Mouse (Mus musculus) midbrain, embryonic 11.5 days (tissue): ENCODE measurements around the gene Dbr1. TPM values are rescaled to one million over a fixed set of nuclear protein-coding genes. Genes with fewer than 3 reads are reported as not detected.

ENCODE experiments used
- ATAC-seq: fragments of 200-750 bp; cut with Nextera tagmentation; 2 replicates; pipeline ENCODE4 v1.8.0; 2017; ENCODE audit warnings: moderate TSS enrichment, moderate library complexity; ENCODE audit not compliant: low FRiP score
- DNase-seq: peaks from one replicate; pipeline ENCODE4 v3.0.0; 2015; ENCODE audit warnings: low spot score; ENCODE audit errors: missing footprints
- H3K27ac ChIP-seq: fragments of 300-500 bp; sonication (generic); 2 replicates; pipeline ENCODE4 v1.5.1; 2014; ENCODE audit warnings: low read depth, low read length
- H3K27me3 ChIP-seq: fragments of 300-500 bp; sonication (generic); 2 replicates; pipeline ENCODE4 v1.6.1; 2014; ENCODE audit warnings: mild to moderate bottlenecking, low read length, moderate library complexity, mixed read lengths; ENCODE audit not compliant: control insufficient read depth, insufficient read depth
- H3K36me3 ChIP-seq: fragments of 300-500 bp; sonication (generic); 2 replicates; pipeline ENCODE4 v1.6.1; 2014; ENCODE audit warnings: mild to moderate bottlenecking, low read length, moderate library complexity, mixed read lengths; ENCODE audit not compliant: control insufficient read depth, insufficient read depth
- H3K4me1 ChIP-seq: fragments of 300-500 bp; sonication (generic); 2 replicates; pipeline ENCODE4 v1.6.1; 2014; ENCODE audit warnings: low read length; ENCODE audit not compliant: control insufficient read depth, insufficient read depth
- H3K4me2 ChIP-seq: fragments of 300-500 bp; sonication (generic); 2 replicates; pipeline ENCODE4 v1.6.1; 2014; ENCODE audit warnings: mild to moderate bottlenecking, moderate library complexity
- H3K4me3 ChIP-seq: fragments of 300-500 bp; sonication (generic); 2 replicates; pipeline ENCODE4 v1.5.1; 2014; ENCODE audit warnings: low read depth, low read length
- H3K9ac ChIP-seq: fragments of 300-500 bp; sonication (generic); 2 replicates; pipeline ENCODE4 v1.6.1; 2014; ENCODE audit warnings: low read length
- H3K9me3 ChIP-seq: fragments of 300-500 bp; sonication (generic); 2 replicates; pipeline ENCODE4 v1.6.1; 2016; ENCODE audit warnings: low read length; ENCODE audit not compliant: control insufficient read depth
- WGBS: fragments of 180-500 bp; shearing (Covaris S2); extraction: QIAGEN DNeasy Blood & Tissue Kit; methylation state at CpG from one replicate; pipeline ENCODE4 v1.1.7; 2014; 5-methylcytosine and 5-hydroxymethylcytosine counted together
- polyA plus RNA-seq: library from polyadenylated mRNA; unstranded; fragments of >200 nt; fragmentation: Nextera tagmentation; extraction: Ambion mirVana; gene quantifications from 2 replicates; pipeline ENCODE4 v1.2.1, GENCODE M21; 2014

The Dbr1 gene
- polyA plus RNA-seq, 1 experiment from 2014 or later: 30.0 TPM

GRCm38 (mm10) chr9:99558824-99559556 lies 16.6 kb upstream of the Dbr1 start:
- Histone ChIP-seq H3K9me3 (no peaks in the 10 kb centered on the region), H3K4me2 (no peak overlapping the region), H3K27me3 (no peaks in the 10 kb centered on the region), H3K9ac (no peak overlapping the region), H3K4me3 (no peak overlapping the region), H3K27ac (no peak overlapping the region), H3K36me3 (no peaks in the 10 kb centered on the region), H3K4me1 (no peaks in the 10 kb centered on the region)
- DNase-seq: no peak
- ATAC-seq: no peak
- 91% methylated on average over 7 of the region's 7 CpGs for WGBS

- H3K9me3 ChIP-seq: no peaks in the 10 kb centered on the region
- DNase-seq (no peak), ATAC-seq (no peak)
- H3K27ac ChIP-seq: no peak overlapping the region
- no peaks in the 10 kb centered on the region for H3K27me3 ChIP-seq
- no peaks in the 10 kb centered on the region for H3K36me3 ChIP-seq
- no peak overlapping the region for H3K9ac ChIP-seq
- H3K4me3 ChIP-seq: no peak overlapping the region
- H3K4me2 ChIP-seq: no peak overlapping the region
- H3K4me1 ChIP-seq: no peaks in the 10 kb centered on the region
Measured at GRCm38 (mm10) chr9:99559557-99559904, 16.1 kb upstream of the Dbr1 start.

- Histone ChIP-seq H3K36me3 (no peaks in the 10 kb centered on the region), H3K9me3 (no peaks in the 10 kb centered on the region), H3K9ac (no peak overlapping the region), H3K4me3 (no peak overlapping the region), H3K4me1 (no peaks in the 10 kb centered on the region), H3K27ac (no peak overlapping the region), H3K4me2 (no peak overlapping the region), H3K27me3 (no peaks in the 10 kb centered on the region)
- no peak for ATAC-seq
- 90% methylated on average over 3 of the region's 3 CpGs for WGBS
- DNase-seq: no peak
Measured at GRCm38 (mm10) chr9:99560389-99560788, 15.2 kb upstream of the Dbr1 start.

GRCm38 (mm10) chr9:99563714-99564113 lies 11.9 kb upstream of the Dbr1 start:
- H3K27ac ChIP-seq: no peak overlapping the region
- 32% methylated on average over 11 of the region's 11 CpGs for WGBS
- no peaks in the 10 kb centered on the region for H3K9me3 ChIP-seq
- peak; percentile 85 for DNase-seq
- no peak overlapping the region for H3K9ac ChIP-seq
- no peak overlapping the region for H3K4me2 ChIP-seq
- no peaks in the 10 kb centered on the region for H3K36me3 ChIP-seq
- H3K27me3 ChIP-seq: no peaks in the 10 kb centered on the region
- H3K4me1 ChIP-seq: peaks cover 9% of the 10 kb centered on the region
- no peak overlapping the region for H3K4me3 ChIP-seq
- ATAC-seq: no peak

- Histone ChIP-seq H3K27me3 (no peaks in the 10 kb centered on the region), H3K27ac (peak overlapping the region; percentile 98; the same call in 1 of the 2 replicates), H3K36me3 (no peaks in the 10 kb centered on the region), H3K4me1 (peaks cover 12% of the 10 kb centered on the region), H3K4me2 (peak overlapping the region; percentile 76), H3K4me3 (peak overlapping the region; percentile 98), H3K9ac (peak overlapping the region; percentile 97), H3K9me3 (no peaks in the 10 kb centered on the region)
- peak; percentile 57 for ATAC-seq
- 3% methylated on average over 15 of the region's 15 CpGs for WGBS
- no peak for DNase-seq
Measured at GRCm38 (mm10) chr9:99568023-99568346, 7.6 kb upstream of the Dbr1 start.

- Histone ChIP-seq H3K9ac (peak within 1 kb of the TSS; percentile 97), H3K4me3 (peak within 1 kb of the TSS; percentile 98), H3K4me2 (peak within 1 kb of the TSS; percentile 76), H3K36me3 (no peaks in the 10 kb centered on the region), H3K9me3 (no peaks in the 10 kb centered on the region), H3K4me1 (peaks cover 12% of the 10 kb centered on the region), H3K27ac (peak within 1 kb of the TSS; percentile 98), H3K27me3 (no peaks in the 10 kb centered on the region)
- ATAC-seq (peak; percentile 96), DNase-seq (peak; percentile 99)
- under 1% methylated on average over 63 of the region's 70 CpGs for WGBS
Measured at GRCm38 (mm10) chr9:99568347-99569070, 7.1 kb upstream of the Dbr1 start, which contains the start of gene Armc8. Gene Armc8 (minus strand): TSS chr9:99568899.

GRCm38 (mm10) chr9:99569071-99569397 lies 6.6 kb upstream of the Dbr1 start:
- H3K9ac ChIP-seq: peak overlapping the region; percentile 97
- DNase-seq: no peak
- no peak overlapping the region; the same call in 1 of the 2 replicates for H3K27ac ChIP-seq
- H3K4me3 ChIP-seq: peak overlapping the region; percentile 98
- H3K9me3 ChIP-seq: no peaks in the 10 kb centered on the region
- WGBS: 2% methylated on average over 9 of the region's 9 CpGs
- peak overlapping the region; percentile 76 for H3K4me2 ChIP-seq
- H3K4me1 ChIP-seq: peaks cover 12% of the 10 kb centered on the region
- no peaks in the 10 kb centered on the region for H3K27me3 ChIP-seq
- H3K36me3 ChIP-seq: no peaks in the 10 kb centered on the region
- ATAC-seq: peak; percentile 51; the same call in 1 of the 2 replicates

GRCm38 (mm10) chr9:99580655-99581054 lies 5.1 kb downstream of the Dbr1 start:
- no peak overlapping the region for H3K9ac ChIP-seq
- no peak for DNase-seq
- no peak overlapping the region for H3K4me3 ChIP-seq
- H3K27me3 ChIP-seq: no peaks in the 10 kb centered on the region
- no peak for ATAC-seq
- peaks cover 15% of the 10 kb centered on the region for H3K36me3 ChIP-seq
- no peak overlapping the region for H3K27ac ChIP-seq
- no peak overlapping the region for H3K4me2 ChIP-seq
- no peaks in the 10 kb centered on the region for H3K9me3 ChIP-seq
- 61% methylated on average over 2 of the region's 2 CpGs for WGBS
- H3K4me1 ChIP-seq: peaks cover 7% of the 10 kb centered on the region

- H3K27ac ChIP-seq: no peak overlapping the region
- H3K9me3 ChIP-seq: no peaks in the 10 kb centered on the region
- WGBS: 29% methylated on average over 8 of the region's 8 CpGs
- no peak overlapping the region for H3K4me2 ChIP-seq
- no peak overlapping the region for H3K4me3 ChIP-seq
- H3K27me3 ChIP-seq: no peaks in the 10 kb centered on the region
- DNase-seq (peak; percentile 94), ATAC-seq (0 out of 2 replicates have a peak, but pooled peaks have one; percentile 22)
- H3K9ac ChIP-seq: no peak overlapping the region
- peaks cover 7% of the 10 kb centered on the region for H3K36me3 ChIP-seq
- H3K4me1 ChIP-seq: no peaks in the 10 kb centered on the region
Measured at GRCm38 (mm10) chr9:99587505-99588202, 12.1 kb downstream of the Dbr1 start.
